Mouse (Mus musculus) small intestine, adult 2 months (tissue): ENCODE results near the gene Zan.

Source experiments
- CTCF ChIP-seq: fragments of 200-500 bp; IDR thresholded peaks from 2 replicates; pipeline ENCODE4 v1.5.1; 2012; ENCODE audit warnings: low read depth, mild to moderate bottlenecking, control low read depth, inconsistent platforms, low read length, moderate library complexity, mixed read lengths; ENCODE audit not compliant: insufficient replicate concordance, insufficient read length; ENCODE audit errors: extremely low read depth
- POLR2A ChIP-seq: fragments of 200-500 bp; IDR thresholded peaks from 2 replicates; pipeline ENCODE4 v1.6.1; 2012; ENCODE audit warnings: low read depth, mild to moderate bottlenecking, control low read depth, inconsistent platforms, low read length, moderate library complexity

DNA sequence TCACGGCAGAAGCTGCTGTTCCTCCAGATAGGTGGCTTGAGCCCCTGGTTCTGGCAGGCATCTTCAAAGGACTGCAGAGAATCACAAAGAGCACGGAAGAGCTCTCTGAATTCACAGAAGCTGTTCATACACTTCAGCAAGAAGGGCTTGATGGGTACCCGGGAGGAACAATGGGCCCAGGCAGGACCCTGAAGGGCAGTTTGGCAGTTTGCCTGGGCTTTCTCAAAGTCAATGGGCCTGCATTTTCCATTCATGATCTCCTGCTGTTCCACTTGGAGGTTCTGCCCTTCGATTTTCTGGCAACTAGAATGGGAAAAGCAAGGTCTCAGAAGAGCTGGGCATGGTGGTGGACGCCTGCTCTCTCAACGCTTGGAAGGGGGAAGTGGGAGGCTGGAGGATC lies 43.0 kb downstream of the Zan start:
- no peak for TF ChIP-seq POLR2A
- TF ChIP-seq CTCF: no peak
